ENCODE assay signal across 22 mouse cellular contexts in the genomic region with DNA sequence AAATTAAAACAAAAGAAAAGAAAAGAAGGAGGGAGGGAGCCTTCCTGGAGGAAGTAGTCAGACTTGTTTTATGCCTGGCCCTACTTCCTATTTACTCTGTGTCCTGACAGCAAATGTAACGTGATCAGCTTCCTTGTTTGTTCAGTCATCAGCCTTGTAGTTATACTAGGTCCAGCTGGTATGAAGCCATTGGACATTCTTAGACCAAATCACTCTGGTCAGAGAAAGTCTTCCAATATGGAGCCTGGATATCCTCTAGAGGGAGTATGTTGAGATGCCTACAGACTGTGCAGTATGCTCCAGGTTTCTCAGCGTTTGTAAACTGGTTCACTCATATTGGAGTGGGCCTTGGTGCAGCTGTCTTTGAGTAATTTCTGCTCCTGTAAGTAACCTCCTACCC.
DNase-seq lines count a peak whose midpoint lies in the region; ATAC-seq and TF ChIP-seq lines count a peak whose summit lies in the region.
"Had no signal": no experiment of that assay in that cellular context is flagged by ENCODE, and none has a peak within 500 bp of the region (broad histone marks: within the 10 kb centered on the region; RNA-seq: fewer than 3 reads in every experiment).

No protein-coding gene starts in this region.

- no peaks in the 10 kb centered on the region for H3K27me3 ChIP-seq in stomach, postnatal 0 days (ENCODE audit: control insufficient read depth, insufficient read depth, low read length)
- H3K27me3 ChIP-seq: embryonic facial prominence, embryonic 15.5 days; hindbrain, embryonic 12.5 days; megakaryocyte, embryonic 14.5 days; neural tube, embryonic 12.5 days had no signal

- no peak for DNase-seq in cerebellum, adult 9-11 months
- no peak for DNase-seq in layer of hippocampus, adult 2 months (ENCODE audit: low spot score in 2 of 2)
- DNase-seq in layer of hippocampus, postnatal 36 days, result no peak
- peak; percentile 17 for DNase-seq in lung, postnatal 36 days
- DNase-seq in lung, postnatal 25 days (ENCODE audit: low spot score), result no peak
- no peak for DNase-seq in stomach, postnatal 0 days (ENCODE audit: low spot score)
- no peak for DNase-seq in heart, postnatal 36 days
- DNase-seq: adrenal gland, postnatal 25 days; cerebellum, adult 11-12 months; cerebellum, postnatal 25 days; heart, postnatal 10 days; kidney, postnatal 14 days; layer of hippocampus, adult 9-11 months; lung, adult 2 months; right cerebral cortex, adult 18-20 months had no signal

- no peak overlapping the region for H3K4me2 ChIP-seq in stomach, postnatal 0 days (replicated peaks; ENCODE audit: low read depth)
- H3K4me2 ChIP-seq: embryonic facial prominence, embryonic 15.5 days; heart, embryonic 11.5 days; hindbrain, embryonic 12.5 days; neural tube, embryonic 12.5 days had no signal

- no peaks in the 10 kb centered on the region for H3K36me3 ChIP-seq in stomach, postnatal 0 days (ENCODE audit: control insufficient read depth, insufficient read depth, low read length)
- H3K36me3 ChIP-seq: embryonic facial prominence, embryonic 15.5 days; hindbrain, embryonic 12.5 days had no signal

- no peak overlapping the region for H3K9ac ChIP-seq in stomach, postnatal 0 days (ENCODE audit: low read length)
- H3K9ac ChIP-seq: embryonic facial prominence, embryonic 15.5 days; hindbrain, embryonic 12.5 days; neural tube, embryonic 12.5 days had no signal

- intact Hi-C loops in heart, postnatal 36 days (cut with DNase I), result no loop called here

- ATAC-seq in cerebellum, adult (ENCODE audit: insufficient number of reproducible peaks, low FRiP score, low TSS enrichment), result 0 out of 2 replicates have a peak, but pooled peaks have one; percentile 46
- ATAC-seq in stomach, postnatal 0 days (ENCODE audit: low FRiP score, low TSS enrichment), result peak; percentile 85

- no peaks in the 10 kb centered on the region for H3K9me3 ChIP-seq in stomach, postnatal 0 days (ENCODE audit: control insufficient read depth, low read length)
- H3K9me3 ChIP-seq: embryonic facial prominence, embryonic 15.5 days; G1E; hindbrain, embryonic 12.5 days; megakaryocyte, embryonic 14.5 days; neural tube, embryonic 12.5 days had no signal

- 0 out of 2 replicates have a peak, but pooled peaks have one; percentile 7 for TF ChIP-seq CTCF in layer of hippocampus, adult 2 months (conservative IDR thresholded peaks at IDR 0.05)
- TF ChIP-seq CTCF in stomach, postnatal 0 days (IDR thresholded peaks at IDR 0.05; ENCODE audit: low read depth), result peak; percentile 27; the same call in 1 of the 2 replicates

- 46% methylated on average over 2 of the region's 2 CpGs for WGBS in stomach, postnatal 0 days

- H3K4me1 ChIP-seq in stomach, postnatal 0 days (replicated peaks; ENCODE audit: control insufficient read depth, insufficient read depth), result no peaks in the 10 kb centered on the region
- H3K4me1 ChIP-seq: embryonic facial prominence, embryonic 15.5 days; hindbrain, embryonic 12.5 days; neural tube, embryonic 12.5 days had no signal

- no peak overlapping the region for H3K27ac ChIP-seq in layer of hippocampus, adult 2 months
- no peak overlapping the region for H3K27ac ChIP-seq in stomach, postnatal 0 days (replicated peaks)
- H3K27ac ChIP-seq: embryonic facial prominence, embryonic 15.5 days; hindbrain, embryonic 12.5 days; neural tube, embryonic 12.5 days had no signal

- no peak overlapping the region for H3K4me3 ChIP-seq in layer of hippocampus, adult 2 months
- no peak overlapping the region for H3K4me3 ChIP-seq in stomach, postnatal 0 days (ENCODE audit: low read depth, low read length)
- H3K4me3 ChIP-seq: embryonic facial prominence, embryonic 15.5 days; hindbrain, embryonic 12.5 days; megakaryocyte, embryonic 14.5 days; neural tube, embryonic 12.5 days had no signal

- no peak for TF ChIP-seq EP300 in stomach, postnatal 0 days (optimal IDR thresholded peaks at IDR 0.05)
